Mouse (Mus musculus) stomach, postnatal 0 days (tissue): ENCODE results near the gene Duoxa1. TPM values are rescaled to one million over a fixed set of nuclear protein-coding genes. Genes with fewer than 3 reads are reported as not detected.

ENCODE experiments used
- ATAC-seq: fragments of 200-750 bp; cut with Nextera tagmentation; 2 replicates; pipeline ENCODE4 v1.8.0; 2017; ENCODE audit not compliant: low FRiP score, low TSS enrichment
- DNase-seq: peaks from one replicate; pipeline ENCODE4 v3.0.0-alpha.2; 2016; ENCODE audit warnings: low spot score
- H3K27ac ChIP-seq: fragments of 300-500 bp; sonication (generic); replicated peaks from 2 replicates; pipeline ENCODE4 v1.5.1; 2014; ENCODE audit warnings: mild to moderate bottlenecking, control low read depth
- H3K27me3 ChIP-seq: fragments of 300-500 bp; sonication (generic); 2 replicates; pipeline ENCODE4 v1.6.1; 2014; ENCODE audit warnings: low read length; ENCODE audit not compliant: control insufficient read depth, insufficient read depth
- H3K36me3 ChIP-seq: fragments of 300-500 bp; sonication (generic); 2 replicates; pipeline ENCODE4 v1.6.1; 2014; ENCODE audit warnings: low read length, mixed read lengths; ENCODE audit not compliant: control insufficient read depth, insufficient read depth
- H3K4me1 ChIP-seq: fragments of 300-500 bp; sonication (generic); replicated peaks from 2 replicates; pipeline ENCODE4 v1.6.1; 2014; ENCODE audit warnings: antibody characterized with exemption; ENCODE audit not compliant: control insufficient read depth, insufficient read depth
- H3K4me2 ChIP-seq: fragments of 300-500 bp; sonication (generic); replicated peaks from 2 replicates; pipeline ENCODE4 v1.6.1; 2014; ENCODE audit warnings: low read depth, mild to moderate bottlenecking, control low read depth, moderate library complexity
- H3K4me3 ChIP-seq: fragments of 300-500 bp; sonication (generic); 2 replicates; pipeline ENCODE4 v1.5.1; 2014; ENCODE audit warnings: low read depth, low read length, control low read depth
- H3K9ac ChIP-seq: fragments of 300-500 bp; sonication (generic); 2 replicates; pipeline ENCODE4 v1.6.1; 2014; ENCODE audit warnings: mild to moderate bottlenecking, low read length, control low read depth, mixed read lengths
- H3K9me3 ChIP-seq: fragments of 300-500 bp; sonication (generic); 2 replicates; pipeline ENCODE4 v1.6.1; 2016; ENCODE audit warnings: low read length; ENCODE audit not compliant: control insufficient read depth
- CTCF ChIP-seq: IDR thresholded peaks from 2 replicates; pipeline ENCODE4 v1.5.1; 2016; ENCODE audit warnings: antibody characterized with exemption, low read depth, mild to moderate bottlenecking, moderate library complexity
- EP300 ChIP-seq: optimal IDR thresholded peaks from 2 replicates; pipeline ENCODE3; 2016; ENCODE audit warnings: antibody characterized with exemption
- WGBS: fragments of 180-500 bp; shearing (Covaris S2); extraction: QIAGEN DNeasy Blood & Tissue Kit; methylation state at CpG from one replicate; pipeline ENCODE4 v1.1.7; 2014; 5-methylcytosine and 5-hydroxymethylcytosine counted together
- polyA plus RNA-seq: library from polyadenylated mRNA; unstranded; fragments of >200 nt; fragmentation: Nextera tagmentation; extraction: Ambion mirVana; gene quantifications from 2 replicates; pipeline ENCODE4 v1.2.1, GENCODE M21; 2015

Duoxa1 gene
- polyA plus RNA-seq, 1 experiment from 2014 or later, result 17.3 TPM

GRCm38 (mm10) chr2:122298596-122299490, 14.7 kb downstream of the Duoxa1 start, which contains the start of gene Duoxa2:
Gene Duoxa2, plus strand, starts transcription at chr2:122298900.
- no peaks in the 10 kb centered on the region; the same call in 1 of the 2 replicates for H3K4me1 ChIP-seq
- H3K27ac ChIP-seq, result no peak within 1 kb of the TSS
- WGBS, result 1% methylated on average over 43 of the region's 43 CpGs
- DNase-seq (peak; percentile 70), ATAC-seq (peak; percentile 34)
- H3K36me3 ChIP-seq, result no peaks in the 10 kb centered on the region
- peak within 1 kb of the TSS; percentile 48 for H3K4me2 ChIP-seq
- no peak within 1 kb of the TSS for H3K9ac ChIP-seq
- H3K9me3 ChIP-seq, result no peaks in the 10 kb centered on the region
- peak within 1 kb of the TSS; percentile 19 for H3K4me3 ChIP-seq
- peaks cover 22% of the 10 kb centered on the region; the same call in 1 of the 2 replicates for H3K27me3 ChIP-seq
- TF ChIP-seq CTCF (no peak), EP300 (no peak)

- Histone ChIP-seq H3K36me3 (no peaks in the 10 kb centered on the region), H3K9me3 (no peaks in the 10 kb centered on the region), H3K9ac (no peak within 1 kb of the TSS), H3K4me3 (peak within 1 kb of the TSS; percentile 19), H3K27me3 (peaks cover 22% of the 10 kb centered on the region; the same call in 1 of the 2 replicates), H3K4me2 (peak within 1 kb of the TSS; percentile 48), H3K4me1 (no peaks in the 10 kb centered on the region; the same call in 1 of the 2 replicates), H3K27ac (no peak within 1 kb of the TSS)
- 3% methylated on average over 13 of the region's 13 CpGs for WGBS
- ATAC-seq (no peak), DNase-seq (no peak)
- TF ChIP-seq CTCF (no peak), EP300 (no peak)
Measured at GRCm38 (mm10) chr2:122298096-122298499, 15.4 kb downstream of the Duoxa1 start, which contains the start of gene Duox2. Gene Duox2, minus strand, starts transcription at chr2:122298449.

- no peak overlapping the region for H3K27ac ChIP-seq
- ATAC-seq, result no peak
- no peak for DNase-seq
- WGBS, result 2% methylated on average over 35 of the region's 35 CpGs
- no peak for TF ChIP-seq EP300
- no peak for TF ChIP-seq CTCF
- no peaks in the 10 kb centered on the region for H3K9me3 ChIP-seq
- H3K4me3 ChIP-seq, result peak overlapping the region; percentile 19
- H3K36me3 ChIP-seq, result no peaks in the 10 kb centered on the region
- peaks cover 22% of the 10 kb centered on the region; the same call in 1 of the 2 replicates for H3K27me3 ChIP-seq
- H3K9ac ChIP-seq, result no peak overlapping the region
- H3K4me1 ChIP-seq, result no peaks in the 10 kb centered on the region; the same call in 1 of the 2 replicates
- H3K4me2 ChIP-seq, result peak overlapping the region; percentile 48
Measured at GRCm38 (mm10) chr2:122297271-122298095, 16.0 kb downstream of the Duoxa1 start.

- Histone ChIP-seq H3K4me3 (no peak overlapping the region), H3K4me2 (no peak overlapping the region), H3K27ac (no peak overlapping the region), H3K9ac (no peak overlapping the region), H3K4me1 (no peaks in the 10 kb centered on the region), H3K36me3 (no peaks in the 10 kb centered on the region), H3K27me3 (peaks cover 8% of the 10 kb centered on the region; the same call in 1 of the 2 replicates), H3K9me3 (no peaks in the 10 kb centered on the region)
- TF ChIP-seq EP300 (no peak), CTCF (peak; percentile 34)
- 10% methylated on average over 7 of the region's 7 CpGs for WGBS
- DNase-seq, result no peak
- no peak for ATAC-seq
Measured at GRCm38 (mm10) chr2:122294916-122295315, 18.6 kb downstream of the Duoxa1 start.

- H3K9ac ChIP-seq, result no peak overlapping the region
- H3K4me1 ChIP-seq, result no peaks in the 10 kb centered on the region
- 50% methylated on average over 7 of the region's 7 CpGs for WGBS
- H3K27me3 ChIP-seq, result no peaks in the 10 kb centered on the region
- DNase-seq (no peak), ATAC-seq (no peak)
- no peaks in the 10 kb centered on the region for H3K36me3 ChIP-seq
- no peak overlapping the region for H3K4me2 ChIP-seq
- no peak for TF ChIP-seq CTCF
- no peak for TF ChIP-seq EP300
- H3K9me3 ChIP-seq, result no peaks in the 10 kb centered on the region
- no peak overlapping the region for H3K4me3 ChIP-seq
- no peak overlapping the region for H3K27ac ChIP-seq
Measured at GRCm38 (mm10) chr2:122286137-122286536, 27.4 kb downstream of the Duoxa1 start.
